Mouse (Mus musculus): ENCODE data around the gene Dennd1a. TPM values are rescaled to one million over a fixed set of nuclear protein-coding genes. Genes with fewer than 3 reads are reported as not detected.

Gene Dennd1a
- polyA plus RNA-seq, 1 experiment from 2014 or later: 16.4 TPM

DNA sequence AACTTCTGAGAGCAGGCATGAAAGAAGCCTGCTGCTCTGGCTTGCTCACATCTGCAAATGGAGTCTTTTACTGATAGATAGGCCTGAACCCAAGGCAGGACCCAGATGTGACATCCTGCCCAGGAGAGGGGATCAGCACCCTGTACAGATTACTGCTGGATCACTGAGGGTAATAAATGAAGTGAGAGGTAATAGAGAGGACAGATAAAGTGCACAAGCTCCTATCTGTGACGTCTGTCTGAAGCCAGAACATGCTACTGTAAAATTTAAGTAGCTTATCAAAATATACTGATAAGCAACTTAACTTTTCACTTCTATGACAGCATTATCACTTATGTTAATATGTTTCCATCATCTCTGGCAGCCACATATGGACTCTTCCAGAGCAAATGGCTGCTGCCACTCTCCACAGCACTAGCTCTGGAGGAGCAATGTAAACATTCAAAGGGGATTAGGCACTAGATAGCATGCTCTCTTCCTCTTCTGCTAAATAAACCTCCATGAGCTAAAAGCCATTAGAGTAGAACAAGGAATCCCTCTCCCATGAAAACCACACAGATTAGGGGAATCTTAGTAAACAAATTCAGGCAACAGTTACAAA is 235.6 kb downstream of the Dennd1a start:
- 56% methylated on average over 1 of the region's 1 CpGs for WGBS

GRCm38 (mm10) chr2:38048996-38049395 is 238.2 kb downstream of the Dennd1a start:
- Histone ChIP-seq H3K4me3 (no peak overlapping the region), H3K36me3 (no peaks in the 10 kb centered on the region), H3K27ac (no peak overlapping the region), H3K27me3 (no peaks in the 10 kb centered on the region), H3K9ac (no peak overlapping the region), H3K4me1 (no peaks in the 10 kb centered on the region), H3K4me2 (replicated peaks) (no peak overlapping the region), H3K9me3 (replicated peaks) (no peaks in the 10 kb centered on the region)
- no peak for ATAC-seq (ENCODE audit: low FRiP score)

More for the DNA sequence above, 235.6 kb downstream of the Dennd1a start:
- Histone ChIP-seq H3K27ac (no peak overlapping the region), H3K9me3 (replicated peaks) (no peaks in the 10 kb centered on the region), H3K4me1 (no peaks in the 10 kb centered on the region), H3K4me3 (no peak overlapping the region), H3K27me3 (no peaks in the 10 kb centered on the region), H3K9ac (no peak overlapping the region), H3K4me2 (replicated peaks) (no peak overlapping the region), H3K36me3 (no peaks in the 10 kb centered on the region)
- ATAC-seq (ENCODE audit: low FRiP score): no peak

GRCm38 (mm10) chr2:38045286-38045685 is 241.9 kb downstream of the Dennd1a start:
- Histone ChIP-seq H3K4me1 (0 out of 2 replicates have a peak, but pooled peaks cover 3% of the 10 kb centered on the region), H3K36me3 (no peaks in the 10 kb centered on the region), H3K4me3 (no peak overlapping the region), H3K27ac (no peak overlapping the region), H3K27me3 (no peaks in the 10 kb centered on the region), H3K9ac (no peak overlapping the region), H3K9me3 (replicated peaks) (no peaks in the 10 kb centered on the region), H3K4me2 (replicated peaks) (no peak overlapping the region)
- ATAC-seq (ENCODE audit: low FRiP score): no peak
- 91% methylated on average over 4 of the region's 4 CpGs for WGBS

DNA sequence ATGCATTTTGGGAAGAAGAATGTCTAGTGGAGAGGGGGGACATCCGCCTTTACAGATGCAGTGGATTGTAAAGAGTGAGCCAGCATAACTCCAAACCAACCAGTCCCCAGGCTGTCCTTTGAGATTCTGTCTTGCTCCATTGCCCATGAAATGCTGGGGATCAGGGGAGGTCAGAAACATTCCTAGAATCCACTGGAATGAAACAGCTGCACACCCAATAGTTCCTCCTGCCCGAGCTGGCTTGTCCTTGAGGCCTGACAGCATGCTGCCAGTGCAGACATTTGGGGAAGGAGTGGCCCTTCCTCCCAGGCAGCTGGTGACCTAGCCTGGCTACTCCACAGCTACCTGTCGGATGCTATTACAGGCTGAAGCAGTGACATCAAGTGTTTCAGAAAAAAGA is 246.3 kb downstream of the Dennd1a start:
- no peaks in the 10 kb centered on the region for H3K36me3 ChIP-seq
- no peaks in the 10 kb centered on the region for H3K9me3 ChIP-seq (replicated peaks)
- no peak overlapping the region for H3K4me2 ChIP-seq (replicated peaks)
- H3K4me3 ChIP-seq: no peak overlapping the region
- no peaks in the 10 kb centered on the region for H3K27me3 ChIP-seq
- H3K4me1 ChIP-seq: 0 out of 2 replicates have a peak, but pooled peaks cover 3% of the 10 kb centered on the region
- WGBS: 16% methylated on average over 3 of the region's 3 CpGs
- H3K27ac ChIP-seq: no peak overlapping the region
- H3K9ac ChIP-seq: no peak overlapping the region
- ATAC-seq (ENCODE audit: low FRiP score): no peak

- Histone ChIP-seq H3K9me3 (replicated peaks) (no peaks in the 10 kb centered on the region), H3K9ac (no peak overlapping the region), H3K4me3 (no peak overlapping the region), H3K27me3 (no peaks in the 10 kb centered on the region), H3K4me2 (replicated peaks) (no peak overlapping the region), H3K27ac (no peak overlapping the region), H3K36me3 (no peaks in the 10 kb centered on the region), H3K4me1 (0 out of 2 replicates have a peak, but pooled peaks cover 3% of the 10 kb centered on the region)
- 95% methylated on average over 1 of the region's 1 CpGs for WGBS
- no peak for ATAC-seq (ENCODE audit: low FRiP score)
Observed at GRCm38 (mm10) chr2:38039621-38040020, 247.6 kb downstream of the Dennd1a start.

DNA sequence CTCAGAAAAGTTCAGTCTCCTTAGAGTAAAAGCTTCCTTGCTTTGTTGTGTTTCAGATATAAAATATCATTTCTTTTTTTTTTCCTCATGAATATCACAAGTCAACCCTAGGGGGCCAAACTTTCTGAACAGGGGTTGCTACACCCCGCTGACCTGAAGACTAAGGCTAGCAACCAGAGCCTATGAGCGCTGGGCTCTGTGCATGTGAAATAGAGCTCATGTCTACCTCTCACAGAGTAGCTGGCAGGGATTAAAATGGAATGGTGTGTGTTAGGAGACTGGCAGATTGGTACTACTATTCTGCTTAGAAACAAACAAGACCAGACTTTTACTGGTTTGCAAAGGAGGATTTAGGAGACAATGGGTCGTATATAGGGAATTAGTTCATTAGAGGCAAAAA is 258.9 kb downstream of the Dennd1a start:
- Histone ChIP-seq H3K4me2 (replicated peaks) (no peak overlapping the region), H3K36me3 (no peaks in the 10 kb centered on the region), H3K9me3 (replicated peaks) (no peaks in the 10 kb centered on the region), H3K27ac (no peak overlapping the region), H3K27me3 (no peaks in the 10 kb centered on the region), H3K4me3 (no peak overlapping the region), H3K4me1 (no peaks in the 10 kb centered on the region), H3K9ac (no peak overlapping the region)
- no peak for ATAC-seq (ENCODE audit: low FRiP score)
- 83% methylated on average over 3 of the region's 3 CpGs for WGBS

DNA sequence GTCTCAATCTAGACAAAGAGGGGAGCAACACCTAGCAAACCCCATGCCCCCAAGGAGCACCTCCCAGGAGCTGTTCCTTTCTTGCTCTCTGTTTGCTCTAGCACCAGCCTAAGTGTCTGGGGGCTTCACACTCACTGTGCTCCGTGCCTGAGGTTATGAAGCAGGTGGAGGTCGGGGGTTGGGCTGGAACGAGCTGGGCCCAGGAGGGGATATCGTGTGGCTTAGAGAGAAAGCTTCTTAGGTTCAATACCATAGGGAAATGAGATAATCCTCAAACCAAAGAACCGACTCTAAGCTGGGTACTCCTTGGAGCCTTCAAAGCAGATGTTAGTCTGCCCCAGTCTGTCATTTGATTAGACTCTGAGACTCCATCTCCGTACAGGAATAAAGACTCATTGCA is 261.6 kb downstream of the Dennd1a start:
- no peaks in the 10 kb centered on the region for H3K4me1 ChIP-seq
- H3K27me3 ChIP-seq: no peaks in the 10 kb centered on the region
- no peak overlapping the region for H3K4me3 ChIP-seq
- ATAC-seq (ENCODE audit: low FRiP score): no peak
- H3K27ac ChIP-seq: no peak overlapping the region
- H3K9me3 ChIP-seq (replicated peaks): no peaks in the 10 kb centered on the region
- H3K36me3 ChIP-seq: no peaks in the 10 kb centered on the region
- 44% methylated on average over 6 of the region's 6 CpGs for WGBS
- H3K4me2 ChIP-seq (replicated peaks): no peak overlapping the region
- no peak overlapping the region for H3K9ac ChIP-seq

GRCm38 (mm10) chr2:38023741-38024130 is 263.5 kb downstream of the Dennd1a start:
- no peak for ATAC-seq (ENCODE audit: low FRiP score)
- H3K27ac ChIP-seq: no peak overlapping the region
- no peaks in the 10 kb centered on the region for H3K36me3 ChIP-seq
- no peaks in the 10 kb centered on the region for H3K4me1 ChIP-seq
- no peak overlapping the region for H3K4me3 ChIP-seq
- 83% methylated on average over 4 of the region's 4 CpGs for WGBS
- H3K4me2 ChIP-seq (replicated peaks): no peak overlapping the region
- H3K9ac ChIP-seq: no peak overlapping the region
- no peaks in the 10 kb centered on the region for H3K9me3 ChIP-seq (replicated peaks)
- no peaks in the 10 kb centered on the region for H3K27me3 ChIP-seq

DNA sequence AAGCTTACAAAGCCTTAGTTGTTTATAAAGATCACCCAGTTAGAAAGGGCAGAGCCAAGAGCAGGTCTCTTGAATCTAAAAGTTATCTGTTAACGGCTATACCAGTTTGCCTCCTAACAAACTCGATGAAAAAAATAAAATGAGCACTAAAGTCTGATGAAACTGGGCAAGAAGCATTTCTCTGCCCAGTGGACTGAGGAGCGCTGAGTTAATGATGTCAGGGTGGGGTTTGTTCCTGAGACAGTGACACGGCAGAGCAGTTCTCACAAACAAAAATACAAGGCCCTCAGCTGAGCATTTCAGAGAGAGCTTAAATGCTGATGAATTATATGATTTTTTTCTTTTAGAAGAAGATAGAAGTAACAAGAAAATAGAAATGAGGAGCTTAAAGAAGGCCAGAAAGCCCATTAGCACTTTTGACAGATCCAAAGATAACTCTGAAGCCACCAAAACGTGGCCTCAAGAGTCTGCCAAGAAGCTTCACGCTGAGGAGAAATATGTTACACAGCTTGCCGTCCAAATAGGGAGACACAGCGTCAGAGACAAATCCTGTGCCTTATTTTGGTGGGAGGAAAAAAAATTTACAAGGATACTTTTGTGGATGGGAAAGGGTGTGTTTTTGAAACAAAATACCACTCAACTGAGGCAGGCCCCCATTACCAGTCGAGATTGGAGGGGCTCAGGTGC is 264.0 kb downstream of the Dennd1a start:
- H3K9ac ChIP-seq: no peak overlapping the region
- no peaks in the 10 kb centered on the region for H3K27me3 ChIP-seq
- 81% methylated on average over 9 of the region's 9 CpGs for WGBS

DNA sequence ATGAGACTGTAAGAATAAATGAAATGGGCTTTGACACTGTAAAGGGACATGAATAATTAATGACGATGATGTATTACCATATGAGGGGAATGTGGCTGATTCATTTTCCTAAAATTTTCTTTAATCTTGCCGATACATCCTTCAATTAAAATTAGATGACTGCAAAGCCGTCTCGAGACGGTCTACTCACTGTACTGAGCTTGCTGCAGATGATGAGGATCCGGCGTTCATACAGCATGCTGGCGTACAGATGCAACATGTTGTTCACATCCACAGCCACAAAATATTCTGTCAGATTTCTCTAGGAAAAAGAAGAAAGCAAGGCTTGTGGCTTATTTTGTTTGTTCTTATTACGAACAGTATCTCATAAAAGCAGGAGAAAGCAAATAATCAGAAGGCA is 266.0 kb downstream of the Dennd1a start:
- Histone ChIP-seq H3K9me3 (replicated peaks) (no peaks in the 10 kb centered on the region), H3K27ac (no peak overlapping the region)
- 93% methylated on average over 9 of the region's 9 CpGs for WGBS

More for the DNA sequence above, 264.0 kb downstream of the Dennd1a start:
- Histone ChIP-seq H3K9me3 (replicated peaks) (no peaks in the 10 kb centered on the region), H3K27ac (no peak overlapping the region), H3K4me2 (replicated peaks) (no peak overlapping the region), H3K36me3 (no peaks in the 10 kb centered on the region), H3K4me1 (no peaks in the 10 kb centered on the region), H3K4me3 (no peak overlapping the region)
- ATAC-seq (ENCODE audit: low FRiP score): no peak

GRCm38 (mm10) chr2:38014702-38015101 is 272.5 kb downstream of the Dennd1a start:
- Histone ChIP-seq H3K27ac (no peak overlapping the region), H3K4me2 (replicated peaks) (no peak overlapping the region), H3K27me3 (no peaks in the 10 kb centered on the region), H3K4me1 (peaks cover 5% of the 10 kb centered on the region; the same call in 1 of the 2 replicates), H3K9ac (no peak overlapping the region), H3K9me3 (replicated peaks) (no peaks in the 10 kb centered on the region), H3K36me3 (no peaks in the 10 kb centered on the region), H3K4me3 (no peak overlapping the region)
- no peak for ATAC-seq (ENCODE audit: low FRiP score)
- 81% methylated on average over 1 of the region's 1 CpGs for WGBS

More for the DNA sequence above, 266.0 kb downstream of the Dennd1a start:
- ATAC-seq (ENCODE audit: low FRiP score): no peak
- no peak overlapping the region for H3K9ac ChIP-seq
- no peak overlapping the region for H3K4me3 ChIP-seq
- no peaks in the 10 kb centered on the region for H3K4me1 ChIP-seq
- no peaks in the 10 kb centered on the region for H3K27me3 ChIP-seq
- no peak overlapping the region for H3K4me2 ChIP-seq (replicated peaks)
- no peaks in the 10 kb centered on the region for H3K36me3 ChIP-seq

DNA sequence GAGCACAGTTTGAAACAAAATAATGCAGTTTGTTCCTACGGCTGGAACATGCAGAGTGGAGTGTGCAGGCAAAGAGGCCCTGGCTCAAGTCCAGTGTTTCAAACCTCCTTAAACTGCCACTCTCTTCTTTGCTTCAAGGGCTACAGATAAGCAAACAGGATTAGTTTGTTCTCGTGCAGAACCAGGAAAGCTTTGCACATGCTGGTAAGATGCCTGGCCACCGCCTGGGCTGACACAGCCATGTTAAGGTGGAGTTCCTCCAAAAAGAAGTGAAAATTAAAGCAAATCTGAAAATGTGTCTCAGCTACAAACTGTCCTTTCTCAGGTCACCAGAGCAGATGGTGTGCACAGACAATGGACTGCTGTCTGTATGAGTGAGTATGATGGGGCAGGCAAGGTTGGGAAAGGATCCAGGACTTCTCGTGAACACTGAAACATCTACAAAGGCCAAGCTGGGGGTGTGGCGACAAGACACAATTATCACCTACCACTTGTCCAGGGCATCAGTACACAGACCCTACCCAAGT is 273.3 kb downstream of the Dennd1a start:
- H3K9ac ChIP-seq: no peak overlapping the region
- no peaks in the 10 kb centered on the region for H3K27me3 ChIP-seq
- ATAC-seq (ENCODE audit: low FRiP score): no peak
- H3K36me3 ChIP-seq: no peaks in the 10 kb centered on the region
- H3K9me3 ChIP-seq (replicated peaks): no peaks in the 10 kb centered on the region
- H3K4me2 ChIP-seq (replicated peaks): no peak overlapping the region
- WGBS: 58% methylated on average over 5 of the region's 5 CpGs
- H3K4me3 ChIP-seq: no peak overlapping the region
- H3K27ac ChIP-seq: no peak overlapping the region
- H3K4me1 ChIP-seq: peaks cover 5% of the 10 kb centered on the region; the same call in 1 of the 2 replicates

- no peaks in the 10 kb centered on the region for H3K4me1 ChIP-seq
- H3K4me3 ChIP-seq: no peak overlapping the region
- H3K9ac ChIP-seq: no peak overlapping the region
- H3K27ac ChIP-seq: no peak overlapping the region
- H3K9me3 ChIP-seq (replicated peaks): no peaks in the 10 kb centered on the region
- 72% methylated on average over 1 of the region's 1 CpGs for WGBS
- no peak for ATAC-seq (ENCODE audit: low FRiP score)
- no peaks in the 10 kb centered on the region for H3K36me3 ChIP-seq
- H3K27me3 ChIP-seq: no peaks in the 10 kb centered on the region
- H3K4me2 ChIP-seq (replicated peaks): no peak overlapping the region
Observed at GRCm38 (mm10) chr2:38007238-38007637, 280.0 kb downstream of the Dennd1a start.
